Mouse (Mus musculus) stomach, embryonic 14.5 days (tissue): ENCODE results near the gene Nsmf. TPM values are rescaled to one million over a fixed set of nuclear protein-coding genes. Genes with fewer than 3 reads are reported as not detected.
A peak's percentile ranks its signal among the peaks of the same experiment; 100 is the strongest.

Source experiments
- ATAC-seq: fragments of 200-750 bp; cut with Nextera tagmentation; 2 replicates; pipeline ENCODE4 v1.8.0; 2017; ENCODE audit warnings: low read depth, moderate TSS enrichment; ENCODE audit not compliant: insufficient number of reproducible peaks, insufficient read depth, low FRiP score
- H3K27ac ChIP-seq: fragments of 300-500 bp; sonication (generic); 2 replicates; pipeline ENCODE4 v1.5.1; 2014; ENCODE audit warnings: mild to moderate bottlenecking, low read length, moderate library complexity, mixed read lengths
- H3K27me3 ChIP-seq: fragments of 300-500 bp; sonication (generic); 2 replicates; pipeline ENCODE4 v1.6.1; 2014; ENCODE audit warnings: low read length, control low read depth, mixed read lengths; ENCODE audit not compliant: control insufficient read depth, insufficient read depth
- H3K36me3 ChIP-seq: fragments of 300-500 bp; sonication (generic); 2 replicates; pipeline ENCODE4 v1.6.1; 2014; ENCODE audit warnings: mild to moderate bottlenecking, control low read depth, low read length, moderate library complexity, mixed read lengths; ENCODE audit not compliant: control insufficient read depth, insufficient read depth
- H3K4me1 ChIP-seq: fragments of 300-500 bp; sonication (generic); 2 replicates; pipeline ENCODE4 v1.6.1; 2014; ENCODE audit warnings: low read length, control low read depth, mixed read lengths; ENCODE audit not compliant: control insufficient read depth, insufficient read depth
- H3K4me2 ChIP-seq: fragments of 300-500 bp; sonication (generic); replicated peaks from 2 replicates; pipeline ENCODE4 v1.6.1; 2014; ENCODE audit warnings: low read depth, low read length, control low read depth
- H3K4me3 ChIP-seq: fragments of 300-500 bp; sonication (generic); 2 replicates; pipeline ENCODE4 v1.5.1; 2014; ENCODE audit warnings: low read depth, low read length, control low read depth
- H3K9ac ChIP-seq: fragments of 300-500 bp; sonication (generic); replicated peaks from 2 replicates; pipeline ENCODE4 v1.6.1; 2014; ENCODE audit warnings: low read depth, mild to moderate bottlenecking, control low read depth, low read length, moderate library complexity, mixed read lengths
- H3K9me3 ChIP-seq: fragments of 300-500 bp; sonication (generic); 2 replicates; pipeline ENCODE4 v1.6.1; 2016; ENCODE audit warnings: low read depth, low read length, control low read depth; ENCODE audit not compliant: control insufficient read depth
- WGBS: fragments of 180-500 bp; shearing (Covaris S2); extraction: QIAGEN DNeasy Blood & Tissue Kit; methylation state at CpG from one replicate; pipeline ENCODE4 v1.1.7; 2014; 5-methylcytosine and 5-hydroxymethylcytosine counted together
- polyA plus RNA-seq: library from polyadenylated mRNA; unstranded; fragments of >200 nt; fragmentation: Nextera tagmentation; extraction: Ambion mirVana; gene quantifications from 2 replicates; pipeline ENCODE4 v1.2.1, GENCODE M21; 2014

Gene Nsmf
- 59.5 and 60.3 TPM in 2 replicates for polyA plus RNA-seq

DNA sequence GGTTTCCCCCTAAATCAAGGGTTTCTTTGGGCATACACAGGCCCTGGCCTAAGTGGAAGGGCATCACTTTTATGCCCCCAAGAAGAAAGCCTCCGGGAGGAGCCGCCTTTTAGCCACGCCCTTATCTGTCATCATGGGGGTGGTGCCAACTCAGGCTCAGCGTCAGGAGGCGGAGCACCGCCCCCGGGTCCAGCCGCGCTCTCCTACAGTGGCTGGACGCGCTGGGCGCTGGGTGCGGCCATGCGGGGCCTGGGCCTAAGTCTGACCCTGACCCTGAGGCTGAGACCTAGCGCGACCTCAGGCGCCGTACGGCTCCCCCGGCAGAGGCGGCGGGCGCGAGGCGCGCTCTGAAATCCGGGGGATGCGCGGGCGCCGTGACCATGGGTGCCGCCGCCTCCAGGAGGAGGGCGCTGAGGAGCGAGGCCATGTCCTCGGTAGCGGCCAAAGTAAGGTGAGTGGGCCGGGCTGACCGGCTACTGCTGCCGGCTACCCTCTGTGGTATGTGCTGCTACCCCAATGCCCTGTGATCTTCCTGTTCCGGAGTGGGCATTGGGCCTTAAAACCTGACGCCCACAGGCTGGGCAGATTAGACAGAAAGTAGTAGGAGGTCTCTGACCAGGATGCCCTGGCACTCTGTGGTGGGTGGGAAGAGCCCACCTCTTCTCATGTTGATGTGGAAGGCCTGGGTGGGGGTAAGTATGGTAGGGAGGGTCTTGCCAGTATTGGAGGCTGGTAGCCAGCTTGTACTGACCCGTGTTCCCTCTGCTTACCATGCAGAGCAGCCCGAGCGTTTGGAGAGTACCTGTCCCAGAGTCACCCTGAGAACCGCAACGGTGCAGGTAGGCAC lies at the start of gene Nsmf:
Nsmf (plus strand) TSS at position 135 of the 847 bp plus-strand sequence.
- Histone ChIP-seq H3K36me3 (peaks cover 10% of the 10 kb centered on the region; the same call in 1 of the 2 replicates), H3K4me3 (peak within 1 kb of the TSS; percentile 72), H3K4me2 (peak within 1 kb of the TSS; percentile 86), H3K27me3 (no peaks in the 10 kb centered on the region), H3K4me1 (peaks cover 8% of the 10 kb centered on the region), H3K9ac (peak within 1 kb of the TSS; percentile 75), H3K9me3 (no peaks in the 10 kb centered on the region), H3K27ac (no peak within 1 kb of the TSS)
- WGBS: 5% methylated on average over 47 of the region's 47 CpGs
- peak; percentile 90 for ATAC-seq

DNA sequence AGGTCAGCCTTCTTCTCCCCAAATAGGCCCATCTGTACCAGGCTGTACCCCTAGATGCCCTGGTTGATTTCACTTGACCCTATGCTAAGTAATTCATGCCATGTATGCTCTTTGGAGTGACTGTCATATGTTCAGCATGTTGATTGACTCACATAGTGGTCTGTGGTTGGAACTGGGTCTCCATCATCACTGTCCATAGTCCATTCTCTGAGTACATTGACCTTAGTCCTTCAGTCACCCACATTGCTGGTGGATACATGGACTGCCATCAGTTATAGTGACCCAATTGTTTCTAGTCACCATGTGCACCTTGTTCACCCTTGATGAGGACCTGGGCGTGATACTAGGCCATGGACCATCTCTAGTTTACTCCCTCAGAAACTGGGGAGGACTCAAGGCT lies 47.4 kb upstream of the Nsmf start:
- Histone ChIP-seq H3K36me3 (no peaks in the 10 kb centered on the region), H3K27me3 (no peaks in the 10 kb centered on the region), H3K4me1 (no peaks in the 10 kb centered on the region), H3K27ac (no peak overlapping the region), H3K9ac (no peak overlapping the region), H3K4me3 (no peak overlapping the region), H3K9me3 (no peaks in the 10 kb centered on the region), H3K4me2 (no peak overlapping the region)
- WGBS: 89% methylated on average over 1 of the region's 1 CpGs
- ATAC-seq: no peak

DNA sequence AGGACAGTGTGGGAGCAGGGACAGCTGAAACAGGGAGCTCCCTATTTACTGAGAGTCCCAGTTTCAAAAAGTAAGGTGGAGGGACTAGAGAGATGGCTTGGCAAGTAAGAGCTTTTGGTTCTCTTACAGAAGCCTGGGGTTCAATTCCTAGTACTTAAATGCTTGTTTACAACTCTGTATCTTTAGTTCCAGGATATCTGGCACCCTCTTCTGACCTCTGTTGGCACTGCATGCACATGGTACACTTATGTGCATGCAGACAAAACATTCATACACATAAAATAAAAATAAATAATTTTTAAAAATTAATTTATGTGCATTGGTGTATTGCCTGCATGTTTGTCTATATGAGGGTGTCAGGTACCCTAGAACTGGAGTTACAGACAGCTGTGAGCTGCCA lies 45.9 kb upstream of the Nsmf start:
- H3K9me3 ChIP-seq: no peaks in the 10 kb centered on the region
- H3K36me3 ChIP-seq: no peaks in the 10 kb centered on the region
- no peak overlapping the region for H3K4me3 ChIP-seq
- no peaks in the 10 kb centered on the region for H3K27me3 ChIP-seq
- H3K4me1 ChIP-seq: no peaks in the 10 kb centered on the region
- no peak overlapping the region for H3K27ac ChIP-seq
- H3K9ac ChIP-seq: no peak overlapping the region
- no peak for ATAC-seq
- no peak overlapping the region for H3K4me2 ChIP-seq

DNA sequence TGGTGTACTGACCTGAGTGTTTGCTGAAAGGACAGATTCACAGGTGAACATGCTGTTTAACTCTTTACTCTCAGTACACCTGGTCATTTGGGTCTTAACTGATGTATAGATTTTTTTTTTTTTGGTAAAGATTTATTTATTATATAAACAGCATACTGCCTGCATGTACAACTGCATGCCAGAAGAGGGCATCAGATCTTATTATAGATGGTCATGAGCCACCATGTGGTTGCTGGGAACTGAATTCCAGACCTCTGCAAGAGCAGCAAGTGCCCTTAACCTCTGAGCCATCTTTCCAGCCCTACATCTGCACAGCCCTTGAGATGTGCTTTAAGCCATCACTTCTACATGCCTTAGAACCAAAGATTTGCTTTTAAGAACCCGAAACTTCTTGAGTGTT lies 31.5 kb upstream of the Nsmf start:
- H3K9ac ChIP-seq: no peak overlapping the region
- no peaks in the 10 kb centered on the region for H3K27me3 ChIP-seq
- no peaks in the 10 kb centered on the region for H3K9me3 ChIP-seq
- no peaks in the 10 kb centered on the region for H3K36me3 ChIP-seq
- H3K4me2 ChIP-seq: no peak overlapping the region
- 94% methylated on average over 1 of the region's 1 CpGs for WGBS
- H3K4me3 ChIP-seq: no peak overlapping the region
- H3K27ac ChIP-seq: no peak overlapping the region
- H3K4me1 ChIP-seq: no peaks in the 10 kb centered on the region
- no peak for ATAC-seq

DNA sequence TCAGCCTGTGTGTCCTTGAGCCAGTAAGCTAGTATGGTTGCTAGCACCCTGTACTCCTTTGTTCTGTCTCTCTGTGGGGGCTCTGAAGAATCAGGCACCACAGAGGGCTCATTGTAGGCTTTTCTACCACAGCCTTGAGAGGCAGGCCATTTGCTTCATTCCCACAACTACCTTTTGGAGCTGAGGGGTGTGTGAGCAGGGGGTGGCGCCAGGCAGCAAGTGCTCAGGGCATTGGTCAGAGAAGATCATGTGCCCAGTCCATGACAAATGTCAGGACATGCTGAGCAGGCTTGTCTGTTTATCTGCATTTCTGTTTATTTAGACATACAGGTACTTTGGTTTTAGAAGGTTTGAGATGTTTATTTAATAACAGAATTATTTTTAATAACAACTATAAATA lies 29.0 kb upstream of the Nsmf start:
- Histone ChIP-seq H3K27ac (no peak overlapping the region), H3K4me1 (no peaks in the 10 kb centered on the region), H3K4me2 (no peak overlapping the region), H3K9ac (no peak overlapping the region), H3K4me3 (no peak overlapping the region), H3K27me3 (no peaks in the 10 kb centered on the region), H3K9me3 (no peaks in the 10 kb centered on the region), H3K36me3 (no peaks in the 10 kb centered on the region)
- 83% methylated on average over 1 of the region's 1 CpGs for WGBS
- no peak for ATAC-seq

DNA sequence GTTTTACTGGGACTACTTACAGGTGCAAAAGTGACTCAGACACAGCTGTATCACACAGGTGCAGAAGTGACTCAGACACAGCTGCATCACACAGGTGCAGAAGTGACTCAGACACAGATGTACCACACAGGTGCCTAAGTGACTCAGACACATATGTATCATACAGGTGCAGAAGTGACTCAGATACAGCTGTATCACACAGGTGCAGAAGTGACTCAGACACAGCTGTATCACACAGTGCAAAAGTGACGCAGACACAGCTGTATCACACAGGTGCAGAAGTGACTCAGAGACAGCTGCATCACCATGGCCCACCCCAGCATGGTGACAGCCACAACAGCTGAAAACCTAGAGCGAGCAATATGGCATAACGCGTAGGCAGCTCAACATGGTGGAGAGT lies 19.2 kb upstream of the Nsmf start:
- Histone ChIP-seq H3K4me3 (no peak overlapping the region), H3K9me3 (no peaks in the 10 kb centered on the region), H3K27me3 (no peaks in the 10 kb centered on the region), H3K4me1 (no peaks in the 10 kb centered on the region), H3K4me2 (no peak overlapping the region), H3K9ac (no peak overlapping the region), H3K36me3 (no peaks in the 10 kb centered on the region), H3K27ac (no peak overlapping the region)
- ATAC-seq: no peak
- WGBS: 100% methylated on average over 4 of the region's 4 CpGs

DNA sequence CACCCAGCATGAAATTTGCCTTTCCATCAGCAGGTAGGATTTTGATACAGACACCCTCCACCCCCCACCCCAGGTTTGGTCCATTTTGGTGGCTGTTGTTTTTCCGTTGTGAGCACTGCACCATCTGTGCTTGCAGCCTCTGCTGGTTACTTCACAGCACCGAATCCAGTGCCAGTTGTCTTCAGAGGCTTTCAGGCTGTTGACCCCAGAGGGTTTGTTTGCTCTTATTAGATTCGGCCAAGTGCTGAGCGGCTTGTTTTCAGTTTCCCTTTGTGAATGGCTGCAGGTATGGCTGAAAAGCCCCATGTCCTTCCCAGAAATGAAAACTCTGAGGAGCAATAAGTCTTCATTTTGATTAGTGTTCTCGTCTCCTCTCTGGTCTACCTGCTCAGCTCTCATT lies 14.1 kb upstream of the Nsmf start:
- Histone ChIP-seq H3K4me2 (no peak overlapping the region), H3K4me3 (no peak overlapping the region), H3K9me3 (no peaks in the 10 kb centered on the region), H3K36me3 (no peaks in the 10 kb centered on the region), H3K9ac (no peak overlapping the region), H3K27ac (no peak overlapping the region), H3K4me1 (no peaks in the 10 kb centered on the region), H3K27me3 (no peaks in the 10 kb centered on the region)
- WGBS: 72% methylated on average over 5 of the region's 5 CpGs
- ATAC-seq: no peak

DNA sequence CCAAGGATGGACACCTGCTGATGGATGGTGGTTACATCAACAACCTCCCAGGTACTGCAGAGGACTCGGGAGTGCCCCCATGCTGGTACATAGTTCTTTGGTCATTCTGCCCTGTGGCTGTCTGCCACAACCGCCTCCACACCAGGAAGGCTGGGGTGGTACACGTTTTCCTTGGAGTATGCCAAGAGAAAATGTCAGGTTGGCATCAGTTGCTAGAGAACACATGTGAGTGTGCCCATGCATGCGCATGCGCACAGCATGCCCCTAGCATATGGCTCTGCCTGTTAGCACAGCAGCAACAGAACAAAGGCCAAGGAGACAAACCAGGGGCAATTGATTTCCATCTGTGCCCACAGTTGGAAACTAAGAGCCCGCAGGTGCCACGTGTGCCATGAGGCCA lies 3.2 kb upstream of the Nsmf start:
- Histone ChIP-seq H3K4me2 (no peak overlapping the region), H3K9ac (no peak overlapping the region), H3K27me3 (no peaks in the 10 kb centered on the region), H3K27ac (no peak overlapping the region), H3K36me3 (no peaks in the 10 kb centered on the region), H3K9me3 (no peaks in the 10 kb centered on the region), H3K4me3 (no peak overlapping the region), H3K4me1 (peaks cover 8% of the 10 kb centered on the region)
- no peak for ATAC-seq
- 84% methylated on average over 7 of the region's 7 CpGs for WGBS

DNA sequence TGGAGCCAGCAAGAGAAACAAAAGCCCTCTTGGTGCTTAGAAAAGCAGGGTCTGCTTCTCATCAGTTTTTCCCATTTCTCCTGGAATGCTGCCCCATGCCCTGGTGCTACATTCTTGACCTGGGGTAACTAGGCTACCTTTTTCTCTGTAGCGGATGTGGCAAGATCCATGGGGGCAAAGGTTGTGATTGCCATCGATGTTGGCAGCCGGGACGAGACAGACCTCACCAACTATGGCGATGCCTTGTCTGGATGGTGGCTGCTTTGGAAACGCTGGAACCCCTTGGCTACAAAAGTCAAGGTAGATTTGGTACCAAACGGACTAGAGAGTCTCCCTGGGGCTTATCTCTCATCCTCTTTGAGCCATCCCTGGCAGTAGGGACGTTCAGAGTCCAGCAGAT lies 2.7 kb upstream of the Nsmf start:
- Histone ChIP-seq H3K27me3 (no peaks in the 10 kb centered on the region), H3K27ac (no peak overlapping the region), H3K9me3 (no peaks in the 10 kb centered on the region), H3K36me3 (peaks cover 5% of the 10 kb centered on the region; the same call in 1 of the 2 replicates), H3K9ac (no peak overlapping the region), H3K4me1 (peaks cover 8% of the 10 kb centered on the region), H3K4me2 (no peak overlapping the region), H3K4me3 (no peak overlapping the region)
- ATAC-seq: no peak
- WGBS: 85% methylated on average over 8 of the region's 8 CpGs
